Mouse (Mus musculus) splenic B cell, adult 2 months (primary cell): ENCODE measurements around the gene Olfr195.
"Not testable (repeated sequence)": the region's sequence is repeated elsewhere in the genome, so short reads cannot be mapped to it uniquely, and the experiment has no call there.

Source experiments
- DNase-seq: peaks from one replicate; pipeline ENCODE4 v3.0.0-alpha.2; 2011; ENCODE audit warnings: low read depth, low spot score
- H3K27me3 ChIP-seq: 2 replicates; pipeline ENCODE4 v1.6.1; 2012; ENCODE audit warnings: mild to moderate bottlenecking, low read length, moderate library complexity, mixed read lengths; ENCODE audit not compliant: control insufficient read depth, poor library complexity, insufficient read depth, severe bottlenecking
- H3K36me3 ChIP-seq: 2 replicates; pipeline ENCODE4 v1.6.1; 2012; ENCODE audit warnings: mild to moderate bottlenecking, low read length, moderate library complexity, mixed read lengths; ENCODE audit not compliant: control insufficient read depth, poor library complexity, insufficient read depth, severe bottlenecking

The Olfr195 gene

GRCm38 (mm10) chr16:59146746-59147145, at the start of gene Olfr195:
TSS of gene Olfr195 (plus strand) at chr16:59147046.
- Histone ChIP-seq H3K36me3 (no peaks in the 10 kb centered on the region), H3K27me3 (no peaks in the 10 kb centered on the region)
- DNase-seq: no peak

DNA sequence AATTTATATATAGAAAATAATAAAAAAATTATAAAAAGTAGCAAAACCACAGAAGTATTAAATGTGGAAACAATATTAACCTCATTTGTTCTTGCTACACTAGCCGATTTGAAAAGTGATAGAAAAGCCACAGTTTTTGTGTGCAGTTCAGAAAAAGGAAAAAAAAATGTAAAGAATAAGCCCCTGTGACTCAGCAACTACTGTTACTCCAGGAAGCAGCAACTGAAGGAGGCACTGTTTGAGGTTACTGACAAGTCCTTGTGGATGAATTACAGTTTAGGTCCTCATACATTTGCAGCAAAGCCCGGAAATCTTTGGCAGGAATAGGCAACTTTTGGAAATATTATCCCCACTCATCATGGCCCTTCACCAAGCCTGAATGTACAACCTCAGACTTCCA, 41.5 kb upstream of the Olfr195 start:
- no peaks in the 10 kb centered on the region for H3K36me3 ChIP-seq

GRCm38 (mm10) chr16:59108522-59108921, 38.3 kb upstream of the Olfr195 start:
- not testable (repeated sequence) for H3K36me3 ChIP-seq, H3K27me3 ChIP-seq, DNase-seq

More for the DNA sequence above, 41.5 kb upstream of the Olfr195 start:
- no peaks in the 10 kb centered on the region for H3K27me3 ChIP-seq
- DNase-seq: no peak

DNA sequence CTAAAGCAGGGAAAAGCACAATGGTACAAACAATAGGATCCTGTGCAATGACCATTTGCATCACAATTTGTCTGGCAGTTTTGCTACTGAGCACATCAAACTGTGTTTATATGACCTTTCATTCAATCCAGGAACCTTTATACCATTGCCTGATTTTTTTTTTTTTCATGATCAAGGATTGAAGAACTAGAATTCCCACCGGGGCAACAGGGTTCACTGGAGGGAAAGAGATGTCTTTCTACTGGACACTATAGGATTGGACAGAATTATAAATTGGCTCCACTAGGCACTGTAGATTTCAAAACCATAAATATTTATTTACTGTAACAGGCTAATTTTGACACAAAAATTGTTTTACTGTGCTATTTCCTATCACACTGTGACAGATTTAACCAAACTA, 35.1 kb upstream of the Olfr195 start, which contains the start of gene Olfr193:
TSS of gene Olfr193 (minus strand) at position 101 of the 400 bp plus-strand sequence.
- H3K36me3 ChIP-seq: no peaks in the 10 kb centered on the region
- DNase-seq: no peak
- H3K27me3 ChIP-seq: no peaks in the 10 kb centered on the region

DNA sequence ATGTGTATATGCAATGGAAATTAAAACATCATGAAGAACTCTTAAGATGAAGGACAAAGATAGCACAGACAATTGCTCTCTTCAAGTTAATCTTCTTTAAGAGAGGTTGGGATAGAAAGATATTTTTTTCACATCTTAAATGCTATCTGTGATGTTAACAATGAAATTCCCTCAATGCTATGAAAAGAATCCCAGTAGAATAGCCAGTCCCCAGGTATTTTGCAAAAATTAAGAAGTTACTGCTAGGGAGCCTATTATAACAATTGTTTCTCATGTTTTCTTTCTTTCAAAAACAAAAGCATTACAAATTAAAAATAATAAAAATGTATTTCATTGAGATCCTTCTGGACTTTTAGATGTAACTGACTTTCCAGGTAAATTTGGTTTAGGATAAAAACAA, 25.9 kb upstream of the Olfr195 start, which contains the start of gene Olfr194:
TSS of gene Olfr194 (minus strand) at position 101 of the 400 bp plus-strand sequence.
- no peaks in the 10 kb centered on the region for H3K27me3 ChIP-seq
- DNase-seq: no peak
- no peaks in the 10 kb centered on the region for H3K36me3 ChIP-seq

DNA sequence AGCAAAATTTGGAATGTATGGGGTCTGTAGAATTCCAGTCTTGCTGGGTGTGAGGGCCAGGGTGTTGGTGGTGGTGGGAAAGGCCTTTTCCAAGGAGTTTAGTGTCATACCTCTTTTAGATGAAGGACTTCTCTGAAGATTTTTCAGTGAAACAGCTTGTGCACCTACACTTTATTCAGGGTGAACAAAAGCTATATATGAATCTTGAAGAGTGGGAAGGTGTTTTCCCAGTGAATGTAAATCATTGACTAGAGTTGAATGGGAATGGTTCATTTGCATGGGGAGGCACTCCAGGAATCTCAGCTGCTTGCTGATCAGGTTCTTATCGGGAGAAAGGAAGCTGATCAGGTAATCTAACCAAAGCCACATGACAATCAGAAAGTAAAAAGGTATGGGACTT, 16.1 kb upstream of the Olfr195 start:
- H3K27me3 ChIP-seq: no peaks in the 10 kb centered on the region
- DNase-seq: no peak
- no peaks in the 10 kb centered on the region for H3K36me3 ChIP-seq

GRCm38 (mm10) chr16:59141105-59141504, 5.7 kb upstream of the Olfr195 start:
- DNase-seq: no peak
- H3K36me3 ChIP-seq: no peaks in the 10 kb centered on the region
- H3K27me3 ChIP-seq: no peaks in the 10 kb centered on the region

DNA sequence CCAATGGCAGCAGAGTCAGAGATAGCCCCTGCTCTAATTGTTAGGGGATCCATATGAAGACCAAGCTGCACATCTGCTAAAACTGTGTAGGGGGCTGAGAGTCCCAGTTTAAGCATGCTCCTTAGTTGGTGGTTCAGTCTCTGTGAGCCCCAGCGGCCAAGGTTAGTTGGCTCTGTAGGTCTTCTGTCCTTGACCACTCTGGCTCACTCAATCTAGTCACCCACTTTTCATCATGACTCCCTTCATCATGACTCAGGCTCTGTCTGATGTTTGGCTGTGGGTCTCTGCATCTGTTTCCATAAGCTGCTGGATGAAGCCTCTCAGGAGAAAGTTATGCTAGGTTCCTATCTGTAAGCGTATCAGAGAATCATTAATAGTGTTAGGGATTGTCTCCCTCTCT, 5.2 kb downstream of the Olfr195 start:
- no peaks in the 10 kb centered on the region for H3K27me3 ChIP-seq
- DNase-seq: no peak
- no peaks in the 10 kb centered on the region for H3K36me3 ChIP-seq

- Histone ChIP-seq H3K36me3 (no peaks in the 10 kb centered on the region), H3K27me3 (no peaks in the 10 kb centered on the region)
- DNase-seq: no peak
Measured at GRCm38 (mm10) chr16:59170354-59170753, 23.5 kb downstream of the Olfr195 start, which contains the start of gene Olfr196. TSS of gene Olfr196 (minus strand) at chr16:59170454.
